Mouse (Mus musculus): Measurements from ENCODE around the gene Gpx4. TPM values are rescaled to one million over a fixed set of nuclear protein-coding genes. Genes with fewer than 3 reads are reported as not detected.

Gene Gpx4
- polyA plus RNA-seq, 1 experiment from 2014 or later = 499 TPM

DNA sequence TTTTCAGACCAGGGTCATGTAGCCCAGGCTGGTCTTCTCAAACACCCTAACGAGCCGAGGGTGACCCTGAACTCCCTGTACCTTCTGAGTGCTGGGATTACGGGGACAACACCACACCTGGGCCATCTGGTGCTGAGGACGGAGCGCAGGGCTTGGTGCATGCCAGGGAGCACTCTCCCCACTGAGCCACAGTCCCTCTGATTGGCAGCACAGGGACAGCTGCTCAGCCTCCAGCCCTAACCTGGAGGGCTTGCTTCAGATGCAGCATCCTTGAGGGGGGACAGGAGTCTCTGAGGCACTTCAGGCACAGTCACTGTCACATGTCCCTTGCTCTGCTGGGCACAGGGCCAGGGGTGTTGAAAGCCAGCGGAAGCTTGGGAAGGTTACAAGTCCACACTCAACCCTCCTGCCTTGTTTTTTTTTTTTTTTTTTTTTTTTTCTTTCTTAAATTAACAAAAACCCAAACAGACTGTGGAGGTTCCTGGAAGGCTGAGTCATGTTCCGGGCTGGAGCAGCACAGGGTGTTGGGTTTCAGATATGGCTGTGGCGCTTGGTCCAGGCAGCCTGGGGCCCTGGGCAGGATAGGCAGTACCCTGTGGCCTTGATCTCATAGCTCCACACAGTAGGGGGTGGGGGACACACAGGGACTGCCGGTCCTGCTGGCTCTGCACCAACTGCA is 24.0 kb downstream of the Gpx4 start:
- Histone ChIP-seq H3K27ac (no peak overlapping the region), H3K4me3 (no peak overlapping the region), H3K27me3 (replicated peaks) (no peaks in the 10 kb centered on the region), H3K4me2 (replicated peaks) (no peak overlapping the region), H3K4me1 (peaks cover 15% of the 10 kb centered on the region; the same call in 1 of the 2 replicates), H3K9ac (no peak overlapping the region), H3K9me3 (no peaks in the 10 kb centered on the region), H3K36me3 (peaks cover 7% of the 10 kb centered on the region)
- 70% methylated on average over 9 of the region's 9 CpGs for WGBS
- no peak for ATAC-seq (ENCODE audit: low FRiP score, low read depth)

DNA sequence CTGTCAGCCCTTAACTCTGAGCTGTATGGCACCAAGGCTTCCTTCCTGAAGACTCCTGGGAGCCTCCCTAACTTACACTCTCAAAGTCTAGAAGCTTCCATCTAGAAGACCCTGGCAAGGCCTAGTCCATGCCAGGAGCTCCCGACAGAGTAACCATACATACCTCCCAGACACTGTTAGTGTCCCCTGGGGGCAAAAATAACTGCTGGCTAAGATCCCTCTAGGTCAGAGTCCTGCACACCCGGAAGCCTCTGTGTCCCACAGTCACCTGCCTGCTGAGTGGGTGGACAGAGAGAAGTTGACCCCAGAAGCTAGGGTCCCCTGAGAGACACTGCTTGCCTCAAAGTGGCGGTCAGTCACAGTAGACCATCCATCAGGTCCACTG is 24.5 kb downstream of the Gpx4 start:
- WGBS = 81% methylated on average over 3 of the region's 3 CpGs
- Histone ChIP-seq H3K27me3 (replicated peaks) (no peaks in the 10 kb centered on the region), H3K4me3 (no peak overlapping the region), H3K9me3 (no peaks in the 10 kb centered on the region), H3K9ac (no peak overlapping the region), H3K4me2 (replicated peaks) (no peak overlapping the region), H3K27ac (no peak overlapping the region), H3K4me1 (peaks cover 15% of the 10 kb centered on the region; the same call in 1 of the 2 replicates), H3K36me3 (peaks cover 3% of the 10 kb centered on the region)
- no peak for ATAC-seq (ENCODE audit: low FRiP score, low read depth)

DNA sequence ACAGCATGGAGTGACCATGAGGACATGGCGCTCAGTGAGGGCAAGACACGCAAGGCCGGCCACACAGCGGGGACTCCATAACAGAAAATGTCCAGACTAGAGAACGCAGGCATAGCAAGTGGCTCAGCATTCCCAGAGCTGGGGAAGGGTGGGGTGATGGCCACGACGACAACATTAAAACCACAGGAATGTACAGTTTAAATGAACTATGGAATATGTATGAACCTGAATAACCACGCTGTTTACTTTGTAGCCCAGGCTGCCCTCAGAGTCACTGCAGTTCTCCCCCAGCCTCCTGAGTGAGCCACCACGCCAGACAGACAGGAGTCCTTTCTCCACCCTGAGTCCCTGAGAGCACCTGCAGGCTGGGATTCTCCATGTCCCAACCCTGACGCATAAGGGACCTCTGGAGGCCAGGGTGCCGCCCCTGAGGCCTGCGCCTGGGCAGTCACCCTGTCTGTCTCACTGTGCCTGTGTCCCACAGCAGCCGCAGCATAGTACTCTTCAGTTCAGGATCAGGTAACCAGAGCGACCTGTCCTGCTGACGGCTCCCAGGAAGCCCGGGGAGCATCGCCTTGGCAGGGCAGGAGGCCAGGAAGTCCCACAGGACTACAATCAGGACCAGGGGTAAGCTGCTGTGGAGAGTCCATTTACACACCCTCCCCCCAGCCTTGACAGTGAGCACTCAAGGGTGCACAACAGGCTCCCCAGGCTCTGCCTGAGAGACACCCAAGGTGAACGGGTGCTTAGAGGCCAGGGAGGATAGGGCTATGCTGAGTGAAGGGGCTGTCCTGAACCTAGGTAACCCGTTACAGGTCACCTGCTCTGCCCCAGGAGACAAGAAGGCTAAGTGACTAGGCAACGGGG is 25.9 kb downstream of the Gpx4 start:
- ATAC-seq (ENCODE audit: low FRiP score, low read depth) = no peak
- Histone ChIP-seq H3K4me3 (no peak overlapping the region), H3K9ac (no peak overlapping the region), H3K9me3 (no peaks in the 10 kb centered on the region), H3K4me1 (peaks cover 15% of the 10 kb centered on the region; the same call in 1 of the 2 replicates), H3K27ac (no peak overlapping the region), H3K27me3 (replicated peaks) (no peaks in the 10 kb centered on the region), H3K4me2 (replicated peaks) (no peak overlapping the region), H3K36me3 (peaks cover 4% of the 10 kb centered on the region; the same call in 1 of the 2 replicates)
- WGBS = 85% methylated on average over 20 of the region's 20 CpGs

DNA sequence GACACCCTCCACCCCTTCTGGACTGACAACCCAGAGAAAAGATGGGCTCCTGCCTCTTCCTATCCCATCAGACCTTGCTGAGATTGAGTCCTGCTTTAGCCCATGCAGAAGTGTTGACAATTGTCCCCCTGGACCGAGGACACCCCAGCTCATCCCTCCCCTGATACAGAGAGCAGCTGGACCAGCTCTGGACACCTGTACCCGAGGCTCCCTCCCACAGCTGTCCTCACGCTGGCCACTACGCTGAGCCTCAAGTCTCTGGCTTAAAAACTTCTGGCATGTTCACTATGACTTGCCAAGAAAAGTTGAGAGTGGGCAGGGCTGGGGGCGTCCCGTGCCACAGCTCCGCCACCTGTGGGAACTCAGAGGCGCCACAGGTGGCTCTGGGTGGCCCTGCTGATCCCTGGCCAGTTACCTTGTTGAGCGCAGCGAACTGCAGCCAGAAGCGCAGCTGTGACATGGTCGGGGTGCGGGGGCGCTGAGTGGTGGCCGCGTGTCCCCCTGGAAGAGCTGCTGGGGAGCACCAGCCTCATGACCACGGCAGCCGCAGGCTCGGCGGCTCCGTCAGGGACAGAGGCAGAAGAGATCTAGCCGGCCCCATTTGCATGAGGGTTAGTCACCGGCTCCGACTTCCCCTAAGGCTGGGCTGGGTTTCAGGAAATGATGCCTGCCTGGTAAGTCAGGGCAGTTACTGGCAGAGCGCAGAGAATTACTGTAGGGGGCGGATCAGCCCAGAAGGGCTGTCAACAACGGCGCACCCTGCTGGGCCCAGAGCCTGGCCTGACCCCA is 28.0 kb downstream of the Gpx4 start:
- Histone ChIP-seq H3K4me2 (replicated peaks) (peak overlapping the region; percentile 28), H3K27me3 (replicated peaks) (no peaks in the 10 kb centered on the region), H3K27ac (no peak overlapping the region), H3K4me3 (no peak overlapping the region), H3K4me1 (peaks cover 15% of the 10 kb centered on the region; the same call in 1 of the 2 replicates), H3K36me3 (peaks cover 17% of the 10 kb centered on the region), H3K9me3 (no peaks in the 10 kb centered on the region), H3K9ac (no peak overlapping the region)
- WGBS = 17% methylated on average over 28 of the region's 28 CpGs
- ATAC-seq (ENCODE audit: low FRiP score, low read depth) = no peak

DNA sequence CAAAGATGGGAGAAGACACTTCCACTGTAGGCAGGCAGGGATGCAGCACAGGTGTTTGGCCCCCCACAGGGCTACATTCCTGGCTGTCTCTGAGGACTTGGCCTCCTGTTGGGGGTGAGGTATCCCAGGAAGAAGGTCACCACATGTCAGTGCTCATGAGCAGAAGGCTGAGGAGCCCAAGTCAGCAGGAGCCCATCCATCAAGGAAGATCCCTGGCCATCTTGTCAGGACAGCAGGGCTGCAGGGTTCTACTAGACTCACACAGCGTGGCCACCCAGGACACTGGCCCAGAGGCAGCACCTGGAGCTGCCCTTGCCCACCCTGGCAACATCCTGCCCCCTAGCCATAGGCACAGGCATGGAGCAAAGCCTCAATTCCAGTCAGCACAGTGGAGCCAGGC is 29.0 kb downstream of the Gpx4 start:
- H3K4me1 ChIP-seq = peaks cover 12% of the 10 kb centered on the region; the same call in 1 of the 2 replicates
- H3K4me2 ChIP-seq (replicated peaks) = no peak overlapping the region
- no peaks in the 10 kb centered on the region for H3K27me3 ChIP-seq (replicated peaks)
- H3K27ac ChIP-seq = no peak overlapping the region
- ATAC-seq (ENCODE audit: low FRiP score, low read depth) = no peak
- H3K4me3 ChIP-seq = no peak overlapping the region
- H3K9ac ChIP-seq = no peak overlapping the region
- 50% methylated on average over 1 of the region's 1 CpGs for WGBS
- no peaks in the 10 kb centered on the region for H3K9me3 ChIP-seq
- peaks cover 26% of the 10 kb centered on the region for H3K36me3 ChIP-seq

DNA sequence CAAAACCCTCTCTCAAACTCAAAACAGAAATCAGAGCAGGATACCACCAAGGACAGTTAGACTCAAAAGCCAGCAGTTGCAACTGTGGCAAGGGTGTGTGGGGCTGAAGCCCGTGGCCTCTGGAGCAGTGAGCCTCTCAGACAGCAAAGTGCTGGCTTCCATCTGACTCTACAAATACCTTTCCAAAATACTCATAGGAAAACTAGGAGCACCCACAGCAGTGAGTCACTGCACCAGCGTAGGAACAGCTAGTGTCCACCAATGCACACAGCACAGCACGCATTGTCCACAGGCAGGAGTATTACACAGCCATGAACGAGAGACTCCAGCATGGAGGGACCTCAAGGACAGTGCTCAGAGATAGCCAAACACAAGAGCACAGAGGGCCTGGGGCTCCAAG is 29.4 kb downstream of the Gpx4 start:
- Histone ChIP-seq H3K27me3 (replicated peaks) (no peaks in the 10 kb centered on the region), H3K4me3 (no peak overlapping the region), H3K4me1 (peaks cover 10% of the 10 kb centered on the region; the same call in 1 of the 2 replicates), H3K9me3 (no peaks in the 10 kb centered on the region), H3K4me2 (replicated peaks) (no peak overlapping the region), H3K27ac (no peak overlapping the region), H3K36me3 (peaks cover 31% of the 10 kb centered on the region), H3K9ac (no peak overlapping the region)
- WGBS = 91% methylated on average over 4 of the region's 4 CpGs
- ATAC-seq (ENCODE audit: low FRiP score, low read depth) = no peak

DNA sequence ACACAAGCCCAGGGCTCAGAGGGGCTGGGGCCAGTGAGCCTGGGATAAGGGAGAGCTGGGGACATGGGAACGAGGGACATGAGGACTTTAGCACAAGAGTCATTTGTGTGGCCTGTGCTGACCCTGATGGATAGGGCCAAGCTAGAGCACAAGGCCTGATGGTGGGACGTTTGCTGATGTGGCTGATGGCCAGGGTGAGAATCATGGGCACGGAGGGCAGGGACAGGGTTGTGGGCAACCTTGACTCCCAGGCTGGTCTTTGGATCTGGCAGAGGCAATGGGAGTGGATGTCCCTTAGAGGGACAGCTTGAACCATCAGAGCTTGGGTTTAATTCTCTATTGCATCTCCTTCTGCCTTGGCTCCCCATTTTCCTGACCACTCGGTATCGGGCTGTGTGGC is 30.3 kb downstream of the Gpx4 start:
- WGBS = 93% methylated on average over 5 of the region's 5 CpGs
- H3K27ac ChIP-seq = no peak overlapping the region
- H3K27me3 ChIP-seq (replicated peaks) = no peaks in the 10 kb centered on the region
- no peaks in the 10 kb centered on the region for H3K9me3 ChIP-seq
- H3K9ac ChIP-seq = no peak overlapping the region
- H3K4me3 ChIP-seq = no peak overlapping the region
- H3K4me1 ChIP-seq = peaks cover 7% of the 10 kb centered on the region; the same call in 1 of the 2 replicates
- no peak for ATAC-seq (ENCODE audit: low FRiP score, low read depth)
- peaks cover 40% of the 10 kb centered on the region for H3K36me3 ChIP-seq
- no peak overlapping the region for H3K4me2 ChIP-seq (replicated peaks)

DNA sequence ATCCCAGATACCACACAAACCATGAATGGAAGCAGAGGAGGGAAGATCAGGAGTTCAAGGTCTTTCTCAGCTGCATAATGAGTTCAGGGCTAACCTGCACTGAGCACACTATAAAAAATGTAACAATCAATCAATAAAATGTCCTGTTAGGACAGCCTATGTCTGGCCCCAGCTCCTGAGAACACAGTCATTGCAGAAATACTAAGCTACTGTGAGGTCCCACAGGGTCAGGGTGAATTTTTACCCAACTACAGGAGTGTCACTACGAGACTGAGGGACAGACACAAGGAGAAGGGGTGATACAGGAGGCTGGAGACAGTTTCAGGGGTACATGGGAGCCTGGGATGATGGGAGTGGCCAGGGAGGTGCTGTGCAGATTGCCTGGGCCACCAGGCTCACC is 31.4 kb downstream of the Gpx4 start:
- ATAC-seq (ENCODE audit: low FRiP score, low read depth) = no peak
- no peaks in the 10 kb centered on the region for H3K9me3 ChIP-seq
- 94% methylated on average over 1 of the region's 1 CpGs for WGBS
- H3K27me3 ChIP-seq (replicated peaks) = no peaks in the 10 kb centered on the region
- no peak overlapping the region for H3K27ac ChIP-seq
- H3K4me2 ChIP-seq (replicated peaks) = no peak overlapping the region
- H3K4me1 ChIP-seq = peaks cover 7% of the 10 kb centered on the region; the same call in 1 of the 2 replicates
- H3K4me3 ChIP-seq = no peak overlapping the region
- H3K9ac ChIP-seq = no peak overlapping the region
- peaks cover 50% of the 10 kb centered on the region for H3K36me3 ChIP-seq

DNA sequence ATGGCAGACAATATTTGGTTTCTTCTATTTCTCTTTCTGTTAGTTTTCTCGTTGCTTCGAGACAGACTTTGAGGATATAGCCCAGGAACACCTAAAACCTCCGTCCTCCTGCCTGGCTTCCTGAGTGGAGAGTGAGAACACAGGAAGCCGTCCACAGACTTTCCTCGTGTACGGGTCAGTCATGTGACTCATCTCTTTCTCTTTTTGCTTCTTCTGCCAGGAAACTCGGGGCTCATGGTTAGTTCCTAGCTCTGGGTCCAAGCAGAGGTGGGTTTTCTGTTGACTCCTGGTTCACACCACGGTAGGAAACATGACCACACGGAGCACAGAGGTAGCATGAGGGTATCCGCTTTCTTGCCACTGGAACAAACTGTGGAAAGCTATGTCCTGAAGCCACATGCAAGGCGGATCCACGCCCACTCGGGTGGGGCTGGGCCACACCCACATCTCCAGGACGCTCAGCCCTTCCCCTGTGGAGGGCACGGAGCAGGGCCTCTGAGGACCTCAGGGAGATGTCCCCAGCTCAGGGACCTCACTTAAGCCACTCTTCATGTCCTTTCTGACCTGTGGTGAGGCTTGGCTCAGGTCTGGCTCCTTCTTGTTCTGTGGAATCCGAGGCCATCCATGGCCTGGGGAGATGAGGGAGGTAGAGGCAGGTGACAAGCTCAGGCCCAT is 33.6 kb downstream of the Gpx4 start:
- Histone ChIP-seq H3K9me3 (no peaks in the 10 kb centered on the region), H3K9ac (no peak overlapping the region), H3K36me3 (peaks cover 61% of the 10 kb centered on the region), H3K4me1 (peaks cover 4% of the 10 kb centered on the region; the same call in 1 of the 2 replicates), H3K4me3 (no peak overlapping the region), H3K4me2 (replicated peaks) (no peak overlapping the region), H3K27me3 (replicated peaks) (no peaks in the 10 kb centered on the region), H3K27ac (no peak overlapping the region)
- no peak for ATAC-seq (ENCODE audit: low FRiP score, low read depth)
- WGBS = 88% methylated on average over 16 of the region's 16 CpGs

DNA sequence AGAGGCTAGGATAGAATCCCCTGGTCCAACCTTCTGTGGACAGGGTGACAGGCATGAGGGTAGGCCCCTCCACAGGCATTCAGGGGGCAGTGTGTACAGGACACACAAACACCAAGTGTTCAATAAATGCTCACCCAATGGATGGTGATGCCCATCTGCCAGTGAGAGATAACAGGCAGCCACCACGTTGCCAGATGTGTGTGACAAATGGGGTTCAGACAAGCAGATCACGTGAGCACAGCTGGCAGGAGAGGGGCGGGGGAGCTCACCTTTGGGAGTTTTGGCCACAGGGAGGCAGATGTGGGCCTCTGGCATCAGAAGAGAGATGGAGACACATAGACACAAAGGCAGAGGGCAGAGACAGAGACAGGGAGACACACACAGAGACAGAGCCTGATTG is 34.1 kb downstream of the Gpx4 start:
- Histone ChIP-seq H3K27ac (no peak overlapping the region), H3K4me3 (no peak overlapping the region), H3K4me1 (no peaks in the 10 kb centered on the region; the same call in 1 of the 2 replicates), H3K27me3 (replicated peaks) (no peaks in the 10 kb centered on the region), H3K9ac (no peak overlapping the region), H3K36me3 (peaks cover 61% of the 10 kb centered on the region), H3K4me2 (replicated peaks) (no peak overlapping the region), H3K9me3 (no peaks in the 10 kb centered on the region)
- no peak for ATAC-seq (ENCODE audit: low FRiP score, low read depth)
- WGBS = 83% methylated on average over 3 of the region's 3 CpGs

DNA sequence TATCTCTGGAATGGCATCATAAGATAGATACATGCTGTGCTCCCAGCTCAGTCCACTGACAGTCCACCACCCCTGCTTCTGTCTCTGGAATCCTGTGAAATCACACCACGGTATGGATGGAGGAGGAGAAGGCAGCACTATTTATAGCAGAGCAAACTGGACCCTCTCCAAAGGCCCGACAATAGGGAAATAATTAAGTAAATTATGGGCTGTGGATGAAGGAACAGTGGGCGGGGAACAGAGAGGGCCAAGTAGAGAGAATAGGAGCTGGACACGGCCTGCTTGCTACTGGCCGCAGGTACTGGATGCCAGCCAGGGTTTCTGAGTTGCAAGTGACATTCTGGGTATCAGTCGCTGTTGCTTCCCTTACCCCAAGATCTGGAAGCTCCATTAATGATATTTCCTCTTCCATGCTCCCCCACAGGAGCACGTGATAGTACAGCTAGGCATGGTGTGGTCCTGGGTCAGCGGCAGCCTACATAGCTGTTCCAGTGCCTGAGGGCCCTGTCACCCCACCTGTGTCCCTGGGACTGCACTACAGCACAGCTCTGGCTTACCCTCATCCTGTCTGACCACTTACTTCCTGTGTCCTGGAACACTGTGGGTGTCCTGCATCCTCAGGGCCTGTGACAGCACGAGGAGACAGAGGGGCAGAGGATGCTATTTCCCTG is 38.0 kb downstream of the Gpx4 start:
- H3K9ac ChIP-seq = no peak overlapping the region
- no peaks in the 10 kb centered on the region for H3K9me3 ChIP-seq
- peaks cover 45% of the 10 kb centered on the region for H3K36me3 ChIP-seq
- WGBS = 76% methylated on average over 9 of the region's 9 CpGs
- no peaks in the 10 kb centered on the region for H3K4me1 ChIP-seq
- no peaks in the 10 kb centered on the region for H3K27me3 ChIP-seq (replicated peaks)
- H3K4me3 ChIP-seq = no peak overlapping the region
- H3K4me2 ChIP-seq (replicated peaks) = no peak overlapping the region
- no peak overlapping the region for H3K27ac ChIP-seq
- no peak for ATAC-seq (ENCODE audit: low FRiP score, low read depth)

All from neural tube, embryonic 12.5 days (tissue).